Mouse (Mus musculus) monocyte, adult 5-6 weeks (primary cell): ENCODE measurements around the gene Smtnl1. TPM values are rescaled to one million over a fixed set of nuclear protein-coding genes. Genes with fewer than 3 reads are reported as not detected.

ENCODE experiments used
- ATAC-seq: fragments of 153-309, 156-312 bp; replicated peaks from 2 replicates; pipeline ENCODE4 v1.8.0; 2017; ENCODE audit warnings: mild to moderate bottlenecking; ENCODE audit not compliant: low TSS enrichment, insufficient number of reproducible peaks, severe bottlenecking, poor library complexity, low FRiP score
- total RNA-seq: library from RNA; stranded (forward); fragments of 200-1000, 200-491, 200-594 nt; gene quantifications from 3 replicates; pipeline ENCODE4 v1.2.3, GENCODE M21; 2017

Smtnl1 gene
- total RNA-seq, 1 experiment from 2014 or later: not detected

GRCm38 (mm10) chr2:84762818-84763217 lies 59.6 kb downstream of the Smtnl1 start:
- no peak for ATAC-seq

DNA sequence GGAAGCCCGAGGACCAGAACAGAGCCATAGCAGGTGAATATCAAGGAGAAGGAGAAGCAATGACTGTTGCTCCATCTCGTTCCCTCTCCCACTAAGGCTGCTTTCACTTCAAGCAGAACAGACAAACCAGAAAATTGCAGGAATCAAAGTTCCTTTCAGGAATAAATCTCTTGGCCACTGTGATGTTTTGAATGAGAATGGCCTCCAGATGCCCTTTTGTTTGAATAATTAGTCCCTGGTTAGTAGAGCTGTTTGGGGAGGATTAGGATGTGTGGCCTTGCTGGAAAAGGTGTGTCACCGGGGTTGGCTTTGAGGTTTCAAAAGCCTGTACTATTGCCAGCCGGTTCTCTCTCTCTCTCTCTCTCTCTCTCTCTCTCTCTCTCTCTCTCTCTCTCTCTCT lies 60.2 kb downstream of the Smtnl1 start:
- no peak for ATAC-seq

DNA sequence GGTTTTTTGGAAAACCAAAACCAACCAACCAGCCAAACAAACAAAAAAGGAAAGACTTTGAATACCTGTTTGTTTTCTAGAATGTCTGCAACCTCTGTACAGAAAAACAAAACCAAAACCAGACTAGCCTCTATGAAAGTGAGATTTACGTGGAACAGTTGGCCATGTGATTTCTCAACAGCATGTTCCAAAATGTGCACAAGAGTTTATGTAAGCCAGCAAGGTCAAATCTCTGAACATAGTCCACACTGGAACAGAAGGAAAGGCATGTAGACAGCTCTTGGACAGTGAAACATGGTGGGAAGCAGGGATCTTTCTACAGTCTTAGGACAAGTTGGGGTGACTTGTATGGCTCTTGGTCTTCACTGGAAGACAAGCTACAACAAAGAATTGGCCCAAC lies 60.6 kb downstream of the Smtnl1 start:
- no peak for ATAC-seq

DNA sequence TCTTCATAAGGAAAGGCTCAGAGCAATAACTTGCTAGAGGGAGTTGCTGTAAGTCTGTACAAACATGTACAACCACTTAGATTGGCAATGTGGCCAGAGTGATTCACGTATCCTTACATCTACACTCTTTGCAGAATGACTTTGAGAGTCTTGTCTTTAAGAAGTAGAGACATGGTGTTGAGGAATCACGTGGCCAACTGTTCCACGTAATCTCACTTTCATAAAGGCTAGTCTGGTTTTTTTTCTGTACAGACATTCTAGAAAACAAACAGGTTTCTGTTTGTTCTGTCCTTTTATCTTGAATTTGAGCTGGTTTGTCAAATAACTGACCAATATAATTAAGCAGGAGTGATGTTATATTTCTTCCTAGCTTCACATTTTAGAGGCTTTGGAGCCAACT lies 61.1 kb downstream of the Smtnl1 start:
- ATAC-seq: no peak

Other genes with a start within 250 kb of the Smtnl1 start
- 7.9 to 20.7 TPM (median 8.5 TPM) in 3 replicates for gene Ctnnd1, start 171.9 kb downstream of the Smtnl1 start, total RNA-seq
- gene Btbd18, start 163.6 kb downstream of the Smtnl1 start, total RNA-seq: not detected in 3 replicates
- gene Selenoh, start 151.9 kb downstream of the Smtnl1 start, total RNA-seq: 34.9 to 47.7 TPM (median 37.5 TPM) in 3 replicates
- 4.1 TPM in 1 of 3 replicates, not detected in the others for gene Gm28635, start 144.6 kb downstream of the Smtnl1 start, total RNA-seq
- gene Med19, start 144.2 kb downstream of the Smtnl1 start, total RNA-seq: 10.5 to 19.9 TPM (median 11.5 TPM) in 3 replicates
- 20.9 to 31.5 TPM (median 22.4 TPM) in 3 replicates for gene Tmx2, start 143.5 kb downstream of the Smtnl1 start, total RNA-seq
- gene Zdhhc5, start 107.5 kb downstream of the Smtnl1 start, total RNA-seq: 22.4 to 46.2 TPM (median 25.7 TPM) in 3 replicates
- 29.1 to 46.4 TPM (median 29.3 TPM) in 3 replicates for gene Clp1, start 95.3 kb downstream of the Smtnl1 start, total RNA-seq
- gene Ypel4, start 88.6 kb downstream of the Smtnl1 start, total RNA-seq: not detected in 3 replicates
- not detected in 3 replicates for gene Gm19426, start 79.0 kb downstream of the Smtnl1 start, total RNA-seq
- not detected in 3 replicates for gene Serping1, start 47.2 kb downstream of the Smtnl1 start, total RNA-seq
- gene Ube2l6, start 23.8 kb downstream of the Smtnl1 start, total RNA-seq: 19.2 to 64.4 TPM (median 43.8 TPM) in 3 replicates
- gene Timm10, start 4.3 kb upstream of the Smtnl1 start, total RNA-seq: 11.3 to 21.0 TPM (median 16.2 TPM) in 3 replicates
- 0.29 to 0.32 TPM in 2 of 3 replicates, not detected in the other for gene Slc43a1, start 16.2 kb upstream of the Smtnl1 start, total RNA-seq
- gene Rtn4rl2, start 64.1 kb upstream of the Smtnl1 start, total RNA-seq: not detected in 3 replicates
- gene Slc43a3, start 113.9 kb upstream of the Smtnl1 start, total RNA-seq: 4.1 to 5.3 TPM (median 4.8 TPM) in 3 replicates
- 1.2 to 3.6 TPM in 2 of 3 replicates, not detected in the other for gene Prg2, start 157.8 kb upstream of the Smtnl1 start, total RNA-seq
- not detected in 3 replicates for gene Prg3, start 165.6 kb upstream of the Smtnl1 start, total RNA-seq
- 113 to 215 TPM (median 119 TPM) in 3 replicates for gene Ssrp1, start 214.6 kb upstream of the Smtnl1 start, total RNA-seq
- gene P2rx3, start 214.8 kb upstream of the Smtnl1 start, total RNA-seq: 0.29 TPM in 1 of 3 replicates, not detected in the others
- gene Tnks1bp1, start 225.4 kb upstream of the Smtnl1 start, total RNA-seq: 7.1 to 18.7 TPM (median 10.0 TPM) in 3 replicates